Mouse (Mus musculus): ENCODE measurements around the gene Crmp1. TPM values are rescaled to one million over a fixed set of nuclear protein-coding genes. Genes with fewer than 3 reads are reported as not detected.

The Crmp1 gene
- polyA plus RNA-seq, 1 experiment from 2014 or later = 46.4 TPM

DNA sequence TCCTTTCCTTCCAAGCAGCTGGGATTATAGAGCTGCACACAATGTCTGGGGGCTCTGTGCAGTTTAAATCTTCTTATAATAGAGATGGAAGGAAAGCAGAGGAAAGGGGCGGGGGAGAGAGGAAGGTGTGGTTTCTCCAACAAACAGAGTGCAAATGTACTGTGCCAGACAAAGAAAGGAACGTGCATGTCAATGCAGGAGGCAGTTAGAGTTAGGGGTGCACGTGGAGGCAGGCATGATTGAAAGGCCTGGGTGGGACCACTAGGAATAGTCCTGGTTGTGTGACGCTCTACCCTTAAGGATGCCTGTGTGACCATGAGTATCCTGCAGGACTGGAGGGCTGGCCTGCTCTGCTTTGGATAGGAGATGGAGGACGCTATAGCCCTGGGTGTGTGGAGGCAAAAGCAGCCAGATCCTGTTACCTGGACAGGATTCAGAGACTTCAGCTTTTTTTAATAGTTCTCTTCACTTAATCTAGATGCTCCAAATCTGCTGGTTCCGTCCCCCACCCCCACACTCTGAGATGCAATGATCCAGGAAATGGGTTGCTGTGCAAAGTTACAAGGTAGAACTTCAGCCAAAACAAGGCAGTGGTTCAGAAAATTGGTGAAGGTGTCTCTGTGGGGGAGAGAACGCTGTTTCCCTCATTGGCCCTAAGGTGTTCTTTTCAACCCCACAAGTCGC, 88.9 kb downstream of the Crmp1 start:
- Histone ChIP-seq H3K4me1 (replicated peaks; ENCODE audit: control insufficient read depth, insufficient read depth, low read length) (no peaks in the 10 kb centered on the region), H3K4me3 (ENCODE audit: low read depth, low read length) (no peak overlapping the region), H3K9ac (ENCODE audit: low read length) (no peak overlapping the region), H3K27me3 (replicated peaks; ENCODE audit: control insufficient read depth, insufficient read depth, low read length) (no peaks in the 10 kb centered on the region), H3K9me3 (ENCODE audit: control insufficient read depth, low read length) (no peaks in the 10 kb centered on the region), H3K36me3 (ENCODE audit: control insufficient read depth, insufficient read depth, low read length) (peaks cover 33% of the 10 kb centered on the region), H3K27ac (ENCODE audit: low read depth) (no peak overlapping the region), H3K4me2 (ENCODE audit: low read length) (no peak overlapping the region)
- no peak for ATAC-seq (replicated peaks; ENCODE audit: low FRiP score, low TSS enrichment, low read depth)
- WGBS = 88% methylated on average over 8 of the region's 8 CpGs
- no peak for DNase-seq (ENCODE audit: low spot score)

DNA sequence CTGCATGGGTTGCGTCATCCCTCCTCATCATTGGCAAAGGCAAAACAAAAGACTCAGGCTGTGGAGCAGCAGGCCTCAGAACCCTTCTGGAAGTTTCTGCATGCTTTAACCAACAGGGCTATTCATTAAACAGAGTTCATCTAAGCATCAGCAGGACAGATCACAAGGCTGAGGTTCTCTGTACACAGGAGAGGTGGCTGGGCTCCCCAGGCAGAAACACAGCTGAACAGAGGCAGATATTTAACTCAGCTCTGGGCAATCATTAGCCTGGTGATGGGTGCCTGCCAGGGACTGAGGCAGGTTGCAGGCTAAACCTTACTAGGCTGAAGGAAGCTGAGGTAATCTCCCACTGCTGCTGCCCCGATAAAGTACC, 89.4 kb downstream of the Crmp1 start:
- Histone ChIP-seq H3K4me3 (ENCODE audit: low read depth, low read length) (no peak overlapping the region), H3K27me3 (replicated peaks; ENCODE audit: control insufficient read depth, insufficient read depth, low read length) (no peaks in the 10 kb centered on the region), H3K36me3 (ENCODE audit: control insufficient read depth, insufficient read depth, low read length) (peaks cover 28% of the 10 kb centered on the region; the same call in 1 of the 2 replicates), H3K4me2 (ENCODE audit: low read length) (no peak overlapping the region), H3K27ac (ENCODE audit: low read depth) (no peak overlapping the region), H3K4me1 (replicated peaks; ENCODE audit: control insufficient read depth, insufficient read depth, low read length) (peaks cover 2% of the 10 kb centered on the region; the same call in 1 of the 2 replicates), H3K9me3 (ENCODE audit: control insufficient read depth, low read length) (no peaks in the 10 kb centered on the region), H3K9ac (ENCODE audit: low read length) (no peak overlapping the region)
- DNase-seq (ENCODE audit: low spot score) = no peak
- WGBS = 88% methylated on average over 2 of the region's 2 CpGs
- no peak for ATAC-seq (replicated peaks; ENCODE audit: low FRiP score, low TSS enrichment, low read depth)

DNA sequence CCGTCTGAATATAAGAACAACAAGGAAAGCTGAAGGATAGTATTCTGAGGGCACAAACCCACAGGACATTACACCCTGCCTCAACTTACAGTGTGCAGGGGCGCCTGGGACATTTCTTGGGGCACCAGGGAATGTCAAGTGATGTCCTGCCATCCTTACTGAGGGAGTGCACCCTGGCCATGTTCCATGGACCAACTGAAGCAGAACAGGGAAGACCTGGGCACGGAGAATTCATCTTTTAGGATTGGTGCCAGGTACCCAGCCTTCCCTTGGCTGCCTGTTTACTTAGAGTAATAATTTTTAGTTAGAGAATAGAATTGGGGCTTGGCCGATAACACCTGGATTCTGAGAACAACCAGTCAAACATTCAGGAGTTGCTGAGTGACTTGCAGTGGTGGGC, 90.3 kb downstream of the Crmp1 start:
- WGBS = 74% methylated on average over 4 of the region's 4 CpGs
- no peak for DNase-seq (ENCODE audit: low spot score)
- H3K9me3 ChIP-seq (ENCODE audit: control insufficient read depth, low read length) = no peaks in the 10 kb centered on the region
- no peak overlapping the region for H3K4me2 ChIP-seq (ENCODE audit: low read length)
- H3K27ac ChIP-seq (ENCODE audit: low read depth) = no peak overlapping the region
- peaks cover 21% of the 10 kb centered on the region; the same call in 1 of the 2 replicates for H3K36me3 ChIP-seq (ENCODE audit: control insufficient read depth, insufficient read depth, low read length)
- no peak overlapping the region for H3K4me3 ChIP-seq (ENCODE audit: low read depth, low read length)
- no peak for ATAC-seq (replicated peaks; ENCODE audit: low FRiP score, low TSS enrichment, low read depth)
- peaks cover 4% of the 10 kb centered on the region; the same call in 1 of the 2 replicates for H3K4me1 ChIP-seq (replicated peaks; ENCODE audit: control insufficient read depth, insufficient read depth, low read length)
- no peak overlapping the region for H3K9ac ChIP-seq (ENCODE audit: low read length)
- H3K27me3 ChIP-seq (replicated peaks; ENCODE audit: control insufficient read depth, insufficient read depth, low read length) = no peaks in the 10 kb centered on the region

DNA sequence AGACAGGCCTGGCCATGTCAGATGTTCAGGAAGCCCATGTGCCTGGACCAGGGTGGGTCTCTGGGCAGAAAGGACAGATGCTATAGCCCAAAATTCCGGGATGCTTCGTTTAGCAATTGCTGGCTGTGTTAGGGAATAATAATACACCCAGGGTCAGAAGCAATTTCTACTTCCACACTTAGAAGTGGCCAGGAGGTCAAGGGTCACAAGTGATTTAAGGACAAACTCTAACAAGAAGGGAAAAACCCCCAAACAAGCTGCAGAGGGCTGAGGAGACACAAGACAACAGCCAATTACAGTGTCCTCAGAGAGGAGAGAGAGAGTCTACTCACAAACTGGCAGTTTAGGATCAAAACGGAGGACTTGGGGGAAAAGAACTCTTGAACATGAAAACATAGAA, 93.3 kb downstream of the Crmp1 start:
- no peak overlapping the region for H3K27ac ChIP-seq (ENCODE audit: low read depth)
- no peak overlapping the region for H3K9ac ChIP-seq (ENCODE audit: low read length)
- 55% methylated on average over 3 of the region's 3 CpGs for WGBS
- ATAC-seq (replicated peaks; ENCODE audit: low FRiP score, low TSS enrichment, low read depth) (no peak), DNase-seq (ENCODE audit: low spot score) (no peak)
- no peaks in the 10 kb centered on the region for H3K27me3 ChIP-seq (replicated peaks; ENCODE audit: control insufficient read depth, insufficient read depth, low read length)
- H3K4me2 ChIP-seq (ENCODE audit: low read length) = no peak overlapping the region
- no peaks in the 10 kb centered on the region for H3K9me3 ChIP-seq (ENCODE audit: control insufficient read depth, low read length)
- no peak overlapping the region for H3K4me3 ChIP-seq (ENCODE audit: low read depth, low read length)
- peaks cover 11% of the 10 kb centered on the region; the same call in 1 of the 2 replicates for H3K36me3 ChIP-seq (ENCODE audit: control insufficient read depth, insufficient read depth, low read length)
- H3K4me1 ChIP-seq (replicated peaks; ENCODE audit: control insufficient read depth, insufficient read depth, low read length) = peaks cover 24% of the 10 kb centered on the region

DNA sequence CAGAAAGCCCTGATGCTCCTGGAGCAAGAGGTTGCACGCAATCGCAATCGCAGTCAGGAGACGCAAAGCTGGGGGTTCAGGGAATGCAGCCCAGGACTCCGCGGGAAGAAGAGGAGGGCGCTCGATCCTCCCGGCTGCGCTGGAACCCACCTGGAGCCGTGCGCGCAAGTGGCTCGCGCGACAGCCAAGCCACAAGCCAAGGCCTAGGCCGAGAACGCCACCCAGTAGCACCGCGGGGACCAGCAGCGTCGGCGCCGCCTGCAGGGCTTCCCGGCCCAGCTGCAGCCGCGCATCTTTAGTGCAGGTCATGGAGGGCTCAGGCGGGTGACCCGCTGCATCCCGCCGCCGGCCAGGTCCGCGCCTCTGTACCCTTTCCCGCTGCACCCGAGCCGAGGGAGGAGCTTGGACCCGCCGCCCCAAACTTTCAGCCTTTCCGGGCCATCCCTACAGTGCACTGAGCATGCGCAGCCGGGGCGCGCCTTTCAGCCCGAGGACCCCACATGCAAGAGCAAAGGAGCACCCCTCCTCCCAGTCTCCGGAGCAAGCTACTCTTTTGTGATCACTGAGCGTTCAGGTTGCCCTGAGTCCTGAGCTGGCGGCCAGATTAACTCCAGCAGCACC, 94.9 kb downstream of the Crmp1 start, which contains the start of gene Evc:
Evc (minus strand) TSS at position 410 of the 621 bp plus-strand sequence.
- ATAC-seq (replicated peaks; ENCODE audit: low FRiP score, low TSS enrichment, low read depth) = peak; percentile 53
- peak; percentile 86 for DNase-seq (ENCODE audit: low spot score)
- H3K27ac ChIP-seq (ENCODE audit: low read depth) = no peak within 1 kb of the TSS
- WGBS = under 1% methylated on average over 48 of the region's 48 CpGs
- H3K4me1 ChIP-seq (replicated peaks; ENCODE audit: control insufficient read depth, insufficient read depth, low read length) = peaks cover 24% of the 10 kb centered on the region
- peak within 1 kb of the TSS; percentile 63 for H3K9ac ChIP-seq (ENCODE audit: low read length)
- H3K27me3 ChIP-seq (replicated peaks; ENCODE audit: control insufficient read depth, insufficient read depth, low read length) = no peaks in the 10 kb centered on the region
- H3K4me3 ChIP-seq (ENCODE audit: low read depth, low read length) = peak within 1 kb of the TSS; percentile 69
- H3K36me3 ChIP-seq (ENCODE audit: control insufficient read depth, insufficient read depth, low read length) = peaks cover 9% of the 10 kb centered on the region; the same call in 1 of the 2 replicates
- no peaks in the 10 kb centered on the region for H3K9me3 ChIP-seq (ENCODE audit: control insufficient read depth, low read length)
- H3K4me2 ChIP-seq (ENCODE audit: low read length) = peak within 1 kb of the TSS; percentile 82

DNA sequence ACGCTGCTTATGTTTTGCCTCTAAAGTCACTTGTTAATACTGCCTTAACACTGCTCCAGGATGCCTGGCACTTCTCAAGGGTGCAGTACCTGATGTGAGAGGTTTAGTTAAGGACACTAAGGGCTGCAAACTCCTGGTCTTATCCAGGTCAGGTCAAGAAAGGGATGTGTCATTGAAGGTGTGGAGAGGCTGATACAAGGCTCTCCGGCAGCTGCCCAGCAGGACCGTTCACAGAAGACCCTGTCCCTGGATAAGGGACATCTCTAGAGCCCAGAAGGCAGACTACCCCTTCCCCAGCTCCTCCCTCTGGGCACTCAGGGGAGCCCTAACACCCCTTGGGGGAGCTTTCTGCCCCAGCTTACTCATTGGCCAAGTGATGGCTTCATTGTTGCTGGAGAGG, 96.0 kb downstream of the Crmp1 start:
- no peak for ATAC-seq (replicated peaks; ENCODE audit: low FRiP score, low TSS enrichment, low read depth)
- H3K9ac ChIP-seq (ENCODE audit: low read length) = peak overlapping the region; percentile 60; the same call in 1 of the 2 replicates
- no peaks in the 10 kb centered on the region for H3K9me3 ChIP-seq (ENCODE audit: control insufficient read depth, low read length)
- peak; percentile 53 for DNase-seq (ENCODE audit: low spot score)
- H3K4me2 ChIP-seq (ENCODE audit: low read length) = peak overlapping the region; percentile 77
- whole genome bisulfite sequencing = 60% methylated on average over 3 of the region's 3 CpGs
- H3K27ac ChIP-seq (ENCODE audit: low read depth) = peak overlapping the region; percentile 62
- peaks cover 24% of the 10 kb centered on the region for H3K4me1 ChIP-seq (replicated peaks; ENCODE audit: control insufficient read depth, insufficient read depth, low read length)
- 0 out of 2 replicates have a peak, but pooled peaks cover 5% of the 10 kb centered on the region for H3K36me3 ChIP-seq (ENCODE audit: control insufficient read depth, insufficient read depth, low read length)
- no peaks in the 10 kb centered on the region for H3K27me3 ChIP-seq (replicated peaks; ENCODE audit: control insufficient read depth, insufficient read depth, low read length)
- H3K4me3 ChIP-seq (ENCODE audit: low read depth, low read length) = peak overlapping the region; percentile 48; the same call in 1 of the 2 replicates

DNA sequence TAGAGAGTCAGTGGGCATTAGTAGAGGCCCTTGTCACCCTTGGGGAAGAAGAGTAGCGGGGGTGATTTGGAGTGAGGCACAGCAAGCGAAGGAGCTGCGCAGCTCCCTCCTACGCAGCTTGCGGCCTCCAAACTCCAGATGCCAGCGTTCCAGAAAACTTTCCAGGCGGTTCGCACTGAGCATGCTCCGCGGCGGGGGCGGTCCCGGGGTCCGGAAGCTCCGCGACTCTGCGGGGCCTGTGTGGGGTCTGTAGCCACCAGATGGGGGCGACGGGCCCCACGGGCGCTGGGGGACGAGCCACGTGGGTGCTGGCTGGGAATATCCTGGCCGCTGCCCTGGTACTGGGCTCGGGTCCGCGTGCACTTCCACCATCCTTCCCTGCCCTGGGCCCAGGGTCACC, 96.5 kb downstream of the Crmp1 start, which contains the start of gene Evc2:
Evc2 (plus strand) TSS at position 212 of the 400 bp plus-strand sequence.
- peak; percentile 79 for ATAC-seq (replicated peaks; ENCODE audit: low FRiP score, low TSS enrichment, low read depth)
- Histone ChIP-seq H3K27ac (ENCODE audit: low read depth) (peak within 1 kb of the TSS; percentile 62), H3K4me3 (ENCODE audit: low read depth, low read length) (peak within 1 kb of the TSS; percentile 48), H3K9me3 (ENCODE audit: control insufficient read depth, low read length) (no peaks in the 10 kb centered on the region), H3K9ac (ENCODE audit: low read length) (peak within 1 kb of the TSS; percentile 60), H3K27me3 (replicated peaks; ENCODE audit: control insufficient read depth, insufficient read depth, low read length) (no peaks in the 10 kb centered on the region), H3K4me1 (replicated peaks; ENCODE audit: control insufficient read depth, insufficient read depth, low read length) (peaks cover 24% of the 10 kb centered on the region), H3K4me2 (ENCODE audit: low read length) (peak within 1 kb of the TSS; percentile 82), H3K36me3 (ENCODE audit: control insufficient read depth, insufficient read depth, low read length) (0 out of 2 replicates have a peak, but pooled peaks cover 5% of the 10 kb centered on the region)
- peak; percentile 83 for DNase-seq (ENCODE audit: low spot score)
- under 1% methylated on average over 27 of the region's 27 CpGs for WGBS

Data from intestine, embryonic 14.5 days (tissue).